Mouse (Mus musculus): ENCODE results near the gene Fam120c. TPM values are rescaled to one million over a fixed set of nuclear protein-coding genes. Genes with fewer than 3 reads are reported as not detected.

Gene Fam120c
- polyA plus RNA-seq (2014; fragmentation: Nextera tagmentation; extraction: Ambion mirVana), result 3.6 and 3.8 TPM in 2 replicates

DNA sequence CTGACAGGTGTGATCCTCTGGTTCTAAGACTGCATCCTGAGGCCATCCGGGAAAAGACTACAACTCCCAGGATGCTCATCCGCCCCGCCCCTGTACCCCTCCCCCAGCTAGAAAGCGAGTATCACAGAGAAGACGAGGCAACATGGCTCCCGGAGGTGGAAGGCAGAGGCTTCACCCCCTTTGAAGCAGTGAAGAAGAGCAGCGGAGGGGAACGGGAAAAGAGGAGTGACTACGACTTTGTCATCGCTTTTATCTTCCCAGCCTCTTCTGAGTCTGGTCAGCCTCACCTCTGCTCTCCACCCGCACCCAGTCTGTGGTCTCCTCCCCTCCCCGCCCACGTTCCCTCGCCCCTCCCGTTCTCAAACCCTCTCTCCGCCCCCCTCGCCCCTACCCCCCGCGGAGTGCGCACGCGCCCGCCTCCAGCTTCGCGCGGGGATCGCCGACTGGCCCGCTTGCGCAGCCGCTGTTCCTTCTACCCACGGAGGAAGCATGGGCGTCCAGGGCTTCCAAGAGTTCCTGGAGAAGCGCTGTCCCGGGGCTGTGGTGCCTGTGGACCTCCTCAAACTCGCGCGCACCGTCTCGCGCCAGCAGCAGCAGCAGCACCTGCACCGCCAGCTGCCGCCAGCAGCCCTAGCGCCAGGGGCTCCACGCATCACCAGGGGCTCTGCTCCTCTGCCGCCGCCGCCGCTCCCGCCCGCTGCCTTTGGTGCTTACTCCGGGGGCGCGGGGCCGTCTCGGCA is at the start of gene Fam120c:
TSS of gene Fam120c (plus strand) at position 415 of the 740 bp plus-strand sequence.
- Histone ChIP-seq H3K4me3 (ENCODE audit: low read depth, low read length) (peak within 1 kb of the TSS; percentile 66), H3K4me1 (ENCODE audit: control insufficient read depth, insufficient read depth, low read length) (peaks cover 5% of the 10 kb centered on the region), H3K36me3 (ENCODE audit: control insufficient read depth, insufficient read depth, low read length) (no peaks in the 10 kb centered on the region), H3K27me3 (ENCODE audit: control insufficient read depth, insufficient read depth, low read length) (0 out of 2 replicates have a peak, but pooled peaks cover 4% of the 10 kb centered on the region), H3K9ac (ENCODE audit: low read length) (peak within 1 kb of the TSS; percentile 70), H3K4me2 (peak within 1 kb of the TSS; percentile 65), H3K27ac (ENCODE audit: low read depth, low read length) (peak within 1 kb of the TSS; percentile 40), H3K9me3 (ENCODE audit: control insufficient read depth, low read length) (no peaks in the 10 kb centered on the region)
- WGBS, result 23% methylated on average over 46 of the region's 56 CpGs
- DNase-seq (ENCODE audit: low spot score, missing footprints) (peak; percentile 98), ATAC-seq (ENCODE audit: low FRiP score) (peak; percentile 95)

DNA sequence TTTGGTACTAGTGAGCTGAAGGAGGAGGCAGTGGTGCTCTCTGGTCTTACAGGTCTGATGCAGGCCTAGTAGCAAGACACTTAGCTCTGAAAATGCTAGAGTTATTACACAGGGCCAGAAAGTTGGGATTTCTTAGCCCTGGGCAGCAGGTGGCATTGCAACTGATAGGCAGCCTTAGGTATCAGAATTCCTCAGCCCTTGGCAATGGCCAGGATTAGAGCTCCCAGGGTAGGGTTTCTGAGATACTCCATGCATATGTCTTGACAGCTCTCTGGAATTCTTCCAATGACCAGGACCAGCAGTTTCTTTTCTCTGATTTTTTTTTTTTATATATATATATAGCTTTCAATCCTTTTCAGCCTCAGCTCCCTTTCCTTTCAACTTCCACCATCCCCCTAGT is 45.6 kb upstream of the Fam120c start:
- no peak for ATAC-seq (ENCODE audit: low FRiP score)

GRCm38 (mm10) chrX:151313732-151314131 is 30.2 kb upstream of the Fam120c start:
- WGBS, result 83% methylated on average over 4 of the region's 4 CpGs
- H3K9ac ChIP-seq (ENCODE audit: low read length), result no peak overlapping the region
- no peak overlapping the region for H3K4me3 ChIP-seq (ENCODE audit: low read depth, low read length)
- DNase-seq (ENCODE audit: low spot score, missing footprints) (no peak), ATAC-seq (ENCODE audit: low FRiP score) (no peak)
- H3K27ac ChIP-seq (ENCODE audit: low read depth, low read length), result no peak overlapping the region
- no peaks in the 10 kb centered on the region for H3K9me3 ChIP-seq (ENCODE audit: control insufficient read depth, low read length)
- H3K36me3 ChIP-seq (ENCODE audit: control insufficient read depth, insufficient read depth, low read length), result no peaks in the 10 kb centered on the region
- H3K27me3 ChIP-seq (ENCODE audit: control insufficient read depth, insufficient read depth, low read length), result no peaks in the 10 kb centered on the region; the same call in 1 of the 2 replicates
- H3K4me1 ChIP-seq (ENCODE audit: control insufficient read depth, insufficient read depth, low read length), result no peaks in the 10 kb centered on the region
- no peak overlapping the region for H3K4me2 ChIP-seq

More for the DNA sequence above, 45.6 kb upstream of the Fam120c start:
- Histone ChIP-seq H3K27me3 (ENCODE audit: control insufficient read depth, insufficient read depth, low read length) (0 out of 2 replicates have a peak, but pooled peaks cover 3% of the 10 kb centered on the region), H3K9me3 (ENCODE audit: control insufficient read depth, low read length) (no peaks in the 10 kb centered on the region), H3K36me3 (ENCODE audit: control insufficient read depth, insufficient read depth, low read length) (no peaks in the 10 kb centered on the region), H3K4me3 (ENCODE audit: low read depth, low read length) (no peak overlapping the region), H3K4me2 (no peak overlapping the region), H3K4me1 (ENCODE audit: control insufficient read depth, insufficient read depth, low read length) (no peaks in the 10 kb centered on the region), H3K27ac (ENCODE audit: low read depth, low read length) (no peak overlapping the region), H3K9ac (ENCODE audit: low read length) (no peak overlapping the region)
- DNase-seq (ENCODE audit: low spot score, missing footprints), result no peak

GRCm38 (mm10) chrX:151333615-151334014 is 10.4 kb upstream of the Fam120c start:
- WGBS, result 77% methylated on average over 2 of the region's 2 CpGs
- no peak for DNase-seq (ENCODE audit: low spot score, missing footprints)

GRCm38 (mm10) chrX:151337804-151338203 is 6.2 kb upstream of the Fam120c start:
- no peaks in the 10 kb centered on the region for H3K4me1 ChIP-seq (ENCODE audit: control insufficient read depth, insufficient read depth, low read length)
- no peak overlapping the region for H3K27ac ChIP-seq (ENCODE audit: low read depth, low read length)
- WGBS, result 73% methylated on average over 4 of the region's 4 CpGs
- no peak overlapping the region for H3K9ac ChIP-seq (ENCODE audit: low read length)
- no peak overlapping the region for H3K4me2 ChIP-seq
- no peak overlapping the region for H3K4me3 ChIP-seq (ENCODE audit: low read depth, low read length)
- 0 out of 2 replicates have a peak, but pooled peaks cover 2% of the 10 kb centered on the region for H3K27me3 ChIP-seq (ENCODE audit: control insufficient read depth, insufficient read depth, low read length)
- DNase-seq (ENCODE audit: low spot score, missing footprints) (no peak), ATAC-seq (ENCODE audit: low FRiP score) (no peak)
- no peaks in the 10 kb centered on the region for H3K9me3 ChIP-seq (ENCODE audit: control insufficient read depth, low read length)
- H3K36me3 ChIP-seq (ENCODE audit: control insufficient read depth, insufficient read depth, low read length), result no peaks in the 10 kb centered on the region

More at GRCm38 (mm10) chrX:151333615-151334014, 10.4 kb upstream of the Fam120c start:
- Histone ChIP-seq H3K4me2 (no peak overlapping the region), H3K9ac (ENCODE audit: low read length) (no peak overlapping the region), H3K9me3 (ENCODE audit: control insufficient read depth, low read length) (no peaks in the 10 kb centered on the region), H3K36me3 (ENCODE audit: control insufficient read depth, insufficient read depth, low read length) (no peaks in the 10 kb centered on the region), H3K27me3 (ENCODE audit: control insufficient read depth, insufficient read depth, low read length) (no peaks in the 10 kb centered on the region), H3K27ac (ENCODE audit: low read depth, low read length) (no peak overlapping the region), H3K4me1 (ENCODE audit: control insufficient read depth, insufficient read depth, low read length) (no peaks in the 10 kb centered on the region), H3K4me3 (ENCODE audit: low read depth, low read length) (no peak overlapping the region)
- ATAC-seq (ENCODE audit: low FRiP score), result no peak

GRCm38 (mm10) chrX:151344501-151344984 is 568 bp downstream of the Fam120c start:
- WGBS, result 10% methylated on average over 30 of the region's 33 CpGs
- peak overlapping the region; percentile 40 for H3K27ac ChIP-seq (ENCODE audit: low read depth, low read length)
- peak overlapping the region; percentile 66 for H3K4me3 ChIP-seq (ENCODE audit: low read depth, low read length)
- H3K27me3 ChIP-seq (ENCODE audit: control insufficient read depth, insufficient read depth, low read length), result 0 out of 2 replicates have a peak, but pooled peaks cover 4% of the 10 kb centered on the region
- DNase-seq (ENCODE audit: low spot score, missing footprints) (peak; percentile 85), ATAC-seq (ENCODE audit: low FRiP score) (peak; percentile 72)
- peak overlapping the region; percentile 65 for H3K4me2 ChIP-seq
- no peaks in the 10 kb centered on the region for H3K9me3 ChIP-seq (ENCODE audit: control insufficient read depth, low read length)
- H3K36me3 ChIP-seq (ENCODE audit: control insufficient read depth, insufficient read depth, low read length), result no peaks in the 10 kb centered on the region
- H3K4me1 ChIP-seq (ENCODE audit: control insufficient read depth, insufficient read depth, low read length), result peaks cover 5% of the 10 kb centered on the region
- peak overlapping the region; percentile 70 for H3K9ac ChIP-seq (ENCODE audit: low read length)

DNA sequence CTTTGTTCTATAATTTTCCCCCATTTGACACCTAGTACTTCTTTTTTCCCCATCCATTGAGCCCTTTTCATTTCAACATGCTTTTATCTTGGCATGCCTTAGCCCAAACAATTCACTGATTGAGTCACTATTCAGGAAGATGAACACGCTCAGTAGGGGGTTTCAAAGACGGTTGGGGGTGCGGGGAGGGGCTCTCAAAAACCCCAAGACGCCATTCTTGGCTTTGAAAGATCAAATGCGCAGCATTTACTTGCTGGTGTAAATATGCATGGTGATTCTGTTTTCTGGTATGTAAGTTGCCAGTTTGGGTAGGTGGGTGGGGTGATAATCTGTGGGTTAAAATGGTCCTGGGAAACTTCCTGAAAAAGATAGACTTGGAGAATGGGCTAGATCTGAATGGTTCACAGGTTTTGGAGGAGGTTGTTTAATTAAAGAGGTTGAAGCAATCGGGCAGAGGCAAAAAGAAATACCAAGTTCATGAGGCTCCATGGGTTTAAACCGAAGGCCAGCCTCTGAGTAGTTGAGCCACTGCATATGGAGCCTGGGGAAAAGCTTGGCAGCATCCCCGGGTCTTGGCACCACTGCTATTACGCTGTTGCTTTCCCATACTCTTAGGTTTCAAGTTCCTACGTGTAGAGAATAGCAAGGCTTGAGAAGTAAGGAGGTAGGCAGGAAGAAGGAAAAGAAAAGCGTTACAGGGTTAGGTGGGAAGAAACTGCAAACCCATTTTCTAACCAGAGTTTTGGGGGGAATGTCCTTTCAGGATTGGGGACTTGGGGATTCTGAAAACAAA is 1.6 kb downstream of the Fam120c start:
- H3K36me3 ChIP-seq (ENCODE audit: control insufficient read depth, insufficient read depth, low read length), result no peaks in the 10 kb centered on the region
- H3K27ac ChIP-seq (ENCODE audit: low read depth, low read length), result no peak overlapping the region
- WGBS, result 35% methylated on average over 11 of the region's 11 CpGs
- DNase-seq (ENCODE audit: low spot score, missing footprints) (peak; percentile 82), ATAC-seq (ENCODE audit: low FRiP score) (no peak)
- H3K27me3 ChIP-seq (ENCODE audit: control insufficient read depth, insufficient read depth, low read length), result 0 out of 2 replicates have a peak, but pooled peaks cover 4% of the 10 kb centered on the region
- H3K4me2 ChIP-seq, result peak overlapping the region; percentile 65
- peak overlapping the region; percentile 66 for H3K4me3 ChIP-seq (ENCODE audit: low read depth, low read length)
- H3K4me1 ChIP-seq (ENCODE audit: control insufficient read depth, insufficient read depth, low read length), result peaks cover 5% of the 10 kb centered on the region
- H3K9ac ChIP-seq (ENCODE audit: low read length), result no peak overlapping the region; the same call in 1 of the 2 replicates
- H3K9me3 ChIP-seq (ENCODE audit: control insufficient read depth, low read length), result no peaks in the 10 kb centered on the region

DNA sequence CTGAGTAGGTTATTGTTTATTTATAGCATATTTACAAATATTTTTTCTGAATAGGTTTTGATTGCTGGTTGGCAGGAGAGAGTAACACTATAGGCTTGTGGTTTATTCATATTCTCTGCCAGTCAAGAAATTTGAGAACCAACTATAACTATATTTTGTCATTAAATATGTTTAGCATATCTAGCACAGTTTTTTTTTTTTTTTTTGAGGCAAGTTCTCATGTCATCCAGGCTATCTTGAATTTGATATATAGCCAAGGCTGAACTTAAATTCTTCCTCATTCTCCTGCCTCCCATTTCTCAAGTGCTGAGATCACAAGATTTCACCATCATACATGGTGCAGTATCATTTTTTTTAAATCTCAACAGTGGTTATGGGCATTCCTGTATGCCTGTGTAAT is 3.3 kb downstream of the Fam120c start:
- Histone ChIP-seq H3K9ac (ENCODE audit: low read length) (no peak overlapping the region), H3K27ac (ENCODE audit: low read depth, low read length) (no peak overlapping the region), H3K4me3 (ENCODE audit: low read depth, low read length) (no peak overlapping the region), H3K9me3 (ENCODE audit: control insufficient read depth, low read length) (no peaks in the 10 kb centered on the region), H3K36me3 (ENCODE audit: control insufficient read depth, insufficient read depth, low read length) (no peaks in the 10 kb centered on the region), H3K4me2 (no peak overlapping the region), H3K4me1 (ENCODE audit: control insufficient read depth, insufficient read depth, low read length) (peaks cover 5% of the 10 kb centered on the region), H3K27me3 (ENCODE audit: control insufficient read depth, insufficient read depth, low read length) (0 out of 2 replicates have a peak, but pooled peaks cover 2% of the 10 kb centered on the region)
- DNase-seq (ENCODE audit: low spot score, missing footprints), result no peak
- no peak for ATAC-seq (ENCODE audit: low FRiP score)
